Mouse (Mus musculus): ENCODE data around the gene Fhl3.
"Not testable (repeated sequence)": the region's sequence is repeated elsewhere in the genome, so short reads cannot be mapped to it uniquely, and the experiment has no call there.

Fhl3 gene

GRCm38 (mm10) chr4:124683474-124683873 lies 17.0 kb upstream of the Fhl3 start:
- no peak for DNase-seq (ENCODE audit: low spot score in 2 of 2)

GRCm38 (mm10) chr4:124685004-124685403 lies 15.5 kb upstream of the Fhl3 start:
- no peak for DNase-seq (ENCODE audit: low spot score in 2 of 2)

- DNase-seq (ENCODE audit: low spot score in 2 of 2) = no peak
Observed at GRCm38 (mm10) chr4:124685453-124685852, 15.0 kb upstream of the Fhl3 start.

GRCm38 (mm10) chr4:124685897-124686402 lies 14.6 kb upstream of the Fhl3 start:
- no peak for DNase-seq (ENCODE audit: low spot score in 2 of 2)

- DNase-seq (ENCODE audit: low spot score in 2 of 2) = no peak
Observed at GRCm38 (mm10) chr4:124691455-124691854, 9.0 kb upstream of the Fhl3 start.

GRCm38 (mm10) chr4:124692416-124692861 lies 8.1 kb upstream of the Fhl3 start:
- DNase-seq (ENCODE audit: low spot score in 2 of 2) = no peak

GRCm38 (mm10) chr4:124693135-124693894 lies 7.2 kb upstream of the Fhl3 start, which contains the start of gene Utp11:
Utp11 (minus strand) TSS chr4:124693600.
- DNase-seq (ENCODE audit: low spot score in 2 of 2) = peak; percentile 64 to 78

- DNase-seq (ENCODE audit: low spot score in 2 of 2) = no peak
Observed at GRCm38 (mm10) chr4:124694572-124694971, 5.9 kb upstream of the Fhl3 start.

- no peak for DNase-seq (ENCODE audit: low spot score in 2 of 2)
Observed at GRCm38 (mm10) chr4:124695786-124696516, 4.5 kb upstream of the Fhl3 start.

GRCm38 (mm10) chr4:124699791-124700190 lies 710 bp upstream of the Fhl3 start:
- DNase-seq (ENCODE audit: low spot score in 2 of 2) = no peak

- DNase-seq (ENCODE audit: low spot score in 2 of 2) = no peak
Observed at GRCm38 (mm10) chr4:124701052-124701845, 748 bp downstream of the Fhl3 start.

GRCm38 (mm10) chr4:124701916-124702315 lies 1.4 kb downstream of the Fhl3 start:
- DNase-seq (ENCODE audit: low spot score in 2 of 2) = no peak

- DNase-seq (ENCODE audit: low spot score in 2 of 2) = no peak
Observed at GRCm38 (mm10) chr4:124703406-124703805, 2.9 kb downstream of the Fhl3 start.

- DNase-seq (ENCODE audit: low spot score in 2 of 2) = no peak
Observed at GRCm38 (mm10) chr4:124703881-124704796, 3.6 kb downstream of the Fhl3 start.

GRCm38 (mm10) chr4:124704797-124705474 lies 4.4 kb downstream of the Fhl3 start:
- DNase-seq (ENCODE audit: low spot score in 2 of 2) = no peak

GRCm38 (mm10) chr4:124705661-124706269 lies 5.3 kb downstream of the Fhl3 start:
- no peak for DNase-seq (ENCODE audit: low spot score in 2 of 2)

- DNase-seq (ENCODE audit: low spot score in 2 of 2) = not testable (repeated sequence)
Observed at GRCm38 (mm10) chr4:124707381-124708199, 7.1 kb downstream of the Fhl3 start.

GRCm38 (mm10) chr4:124708200-124708517 lies 7.7 kb downstream of the Fhl3 start:
- not testable (repeated sequence) for DNase-seq (ENCODE audit: low spot score in 2 of 2)

Measured in frontal cortex, postnatal 25 days (tissue).